Mouse (Mus musculus): Measurements from ENCODE around the gene Abca1. TPM values are rescaled to one million over a fixed set of nuclear protein-coding genes. Genes with fewer than 3 reads are reported as not detected.

The Abca1 gene
- polyA plus RNA-seq, 1 experiment from 2014 or later: 2.3 TPM

DNA sequence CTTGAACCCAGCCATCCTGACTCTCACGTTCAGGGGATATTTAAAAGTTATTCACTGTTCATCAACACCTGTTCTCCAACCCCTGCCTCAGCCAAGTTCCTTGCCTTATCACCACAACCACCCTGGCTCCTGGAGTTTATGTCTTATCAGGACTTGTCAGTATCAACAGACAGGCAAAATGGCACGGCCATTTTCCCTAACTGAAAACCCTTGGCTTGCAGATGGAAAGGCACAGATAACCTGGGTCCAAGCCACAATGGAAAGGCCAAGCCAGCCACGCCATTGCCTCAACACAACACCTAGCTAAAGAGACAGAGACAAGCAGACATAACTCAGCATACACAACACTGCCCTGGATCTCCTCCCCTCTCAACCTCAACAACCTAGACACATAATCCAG is 38.6 kb downstream of the Abca1 start:
- no peak overlapping the region for H3K4me2 ChIP-seq (ENCODE audit: low read depth, low read length)
- WGBS: 83% methylated on average over 3 of the region's 3 CpGs
- no peak overlapping the region for H3K4me3 ChIP-seq (ENCODE audit: low read length)
- H3K9ac ChIP-seq (ENCODE audit: low read depth, low read length): no peak overlapping the region
- no peaks in the 10 kb centered on the region for H3K27me3 ChIP-seq (replicated peaks; ENCODE audit: control insufficient read depth, insufficient read depth, low read length)
- H3K4me1 ChIP-seq (ENCODE audit: control insufficient read depth, insufficient read depth, low read length): peaks cover 5% of the 10 kb centered on the region; the same call in 1 of the 2 replicates
- no peak overlapping the region for H3K27ac ChIP-seq (ENCODE audit: low read length)
- no peaks in the 10 kb centered on the region for H3K9me3 ChIP-seq (ENCODE audit: control insufficient read depth, low read length)
- no peaks in the 10 kb centered on the region; the same call in 1 of the 2 replicates for H3K36me3 ChIP-seq (ENCODE audit: control insufficient read depth, insufficient read depth, low read length)
- no peak for ATAC-seq

DNA sequence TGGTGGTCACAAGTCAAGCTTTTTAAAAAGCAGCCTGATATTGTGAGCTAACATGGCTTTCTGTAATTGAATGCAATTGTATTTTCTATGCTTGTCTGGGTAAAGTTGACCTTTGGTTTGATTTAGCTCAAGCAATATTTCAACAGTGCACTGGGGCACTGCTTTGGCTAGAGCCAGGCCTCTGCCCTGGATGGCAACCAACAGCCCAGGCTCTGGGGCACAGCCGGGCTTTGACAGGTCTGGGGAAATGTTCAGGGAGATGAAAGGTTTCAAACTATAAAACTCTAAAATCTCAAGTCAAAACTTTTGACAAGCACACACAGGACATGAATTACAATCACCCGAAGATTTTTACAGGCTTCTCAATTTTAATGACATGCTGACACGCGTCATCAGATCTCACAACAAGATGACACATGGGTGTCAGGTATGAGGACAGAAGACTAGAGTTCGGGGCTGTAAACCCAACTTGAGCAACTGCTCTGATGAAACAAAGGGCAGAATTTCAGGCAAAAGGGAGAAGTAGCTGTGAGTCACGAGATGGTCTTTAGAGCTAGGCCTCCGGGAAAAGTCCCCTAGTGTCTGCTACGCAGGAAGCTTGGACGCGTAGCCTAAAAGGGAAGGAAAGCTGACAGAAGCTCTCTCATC is 39.5 kb downstream of the Abca1 start:
- no peaks in the 10 kb centered on the region; the same call in 1 of the 2 replicates for H3K36me3 ChIP-seq (ENCODE audit: control insufficient read depth, insufficient read depth, low read length)
- H3K27ac ChIP-seq (ENCODE audit: low read length): no peak overlapping the region
- H3K4me1 ChIP-seq (ENCODE audit: control insufficient read depth, insufficient read depth, low read length): peaks cover 7% of the 10 kb centered on the region; the same call in 1 of the 2 replicates
- no peak overlapping the region for H3K4me2 ChIP-seq (ENCODE audit: low read depth, low read length)
- WGBS: 88% methylated on average over 10 of the region's 10 CpGs
- H3K9me3 ChIP-seq (ENCODE audit: control insufficient read depth, low read length): no peaks in the 10 kb centered on the region
- H3K4me3 ChIP-seq (ENCODE audit: low read length): no peak overlapping the region
- ATAC-seq: no peak
- no peaks in the 10 kb centered on the region for H3K27me3 ChIP-seq (replicated peaks; ENCODE audit: control insufficient read depth, insufficient read depth, low read length)
- H3K9ac ChIP-seq (ENCODE audit: low read depth, low read length): no peak overlapping the region

DNA sequence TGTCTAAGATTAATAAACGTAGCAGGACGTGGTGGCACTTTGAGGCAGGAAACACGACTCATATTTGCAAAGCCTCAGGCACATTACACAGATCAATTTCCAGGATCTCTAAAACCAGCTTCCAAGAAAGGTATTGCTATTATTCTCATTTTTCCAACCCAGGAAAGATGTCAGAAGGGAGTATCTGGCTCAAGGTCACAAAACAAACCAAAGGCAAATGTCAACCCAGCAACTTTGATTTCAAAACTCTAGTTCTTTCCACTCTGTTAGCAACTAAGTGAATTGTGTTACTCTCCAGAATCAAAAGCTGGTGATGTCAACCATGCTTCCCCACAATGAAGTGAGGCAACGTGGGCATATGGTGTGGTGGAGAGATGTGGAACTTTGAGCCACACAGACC is 41.1 kb downstream of the Abca1 start:
- Histone ChIP-seq H3K36me3 (ENCODE audit: control insufficient read depth, insufficient read depth, low read length) (no peaks in the 10 kb centered on the region; the same call in 1 of the 2 replicates), H3K9me3 (ENCODE audit: control insufficient read depth, low read length) (no peaks in the 10 kb centered on the region), H3K9ac (ENCODE audit: low read depth, low read length) (no peak overlapping the region), H3K4me3 (ENCODE audit: low read length) (no peak overlapping the region), H3K27me3 (replicated peaks; ENCODE audit: control insufficient read depth, insufficient read depth, low read length) (no peaks in the 10 kb centered on the region), H3K4me2 (ENCODE audit: low read depth, low read length) (no peak overlapping the region), H3K4me1 (ENCODE audit: control insufficient read depth, insufficient read depth, low read length) (peaks cover 7% of the 10 kb centered on the region; the same call in 1 of the 2 replicates), H3K27ac (ENCODE audit: low read length) (no peak overlapping the region)
- 60% methylated on average over 4 of the region's 4 CpGs for WGBS
- ATAC-seq: no peak

DNA sequence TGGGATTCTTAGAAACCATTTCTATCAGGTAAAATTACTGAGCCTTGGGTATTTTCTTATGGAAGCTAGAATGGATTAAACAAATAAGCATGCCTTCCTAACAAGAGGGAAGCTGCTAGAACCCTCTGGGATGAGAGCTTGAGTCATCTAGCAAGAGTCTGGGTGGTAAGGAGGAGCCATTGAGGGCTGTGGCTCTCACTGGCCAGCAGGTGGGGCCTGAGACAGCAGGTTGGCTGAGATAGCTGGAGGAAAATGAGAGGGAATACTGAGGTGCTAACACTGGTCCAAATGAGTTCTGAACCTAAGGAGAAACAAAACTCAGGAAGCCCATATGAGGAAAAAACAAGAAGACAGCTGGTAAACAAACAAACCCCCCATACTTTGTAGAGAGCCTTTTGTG is 42.1 kb downstream of the Abca1 start:
- Histone ChIP-seq H3K4me2 (ENCODE audit: low read depth, low read length) (no peak overlapping the region), H3K9ac (ENCODE audit: low read depth, low read length) (no peak overlapping the region), H3K4me1 (ENCODE audit: control insufficient read depth, insufficient read depth, low read length) (peaks cover 7% of the 10 kb centered on the region; the same call in 1 of the 2 replicates), H3K9me3 (ENCODE audit: control insufficient read depth, low read length) (no peaks in the 10 kb centered on the region), H3K27ac (ENCODE audit: low read length) (no peak overlapping the region), H3K27me3 (replicated peaks; ENCODE audit: control insufficient read depth, insufficient read depth, low read length) (no peaks in the 10 kb centered on the region), H3K36me3 (ENCODE audit: control insufficient read depth, insufficient read depth, low read length) (no peaks in the 10 kb centered on the region; the same call in 1 of the 2 replicates), H3K4me3 (ENCODE audit: low read length) (no peak overlapping the region)
- ATAC-seq: no peak

DNA sequence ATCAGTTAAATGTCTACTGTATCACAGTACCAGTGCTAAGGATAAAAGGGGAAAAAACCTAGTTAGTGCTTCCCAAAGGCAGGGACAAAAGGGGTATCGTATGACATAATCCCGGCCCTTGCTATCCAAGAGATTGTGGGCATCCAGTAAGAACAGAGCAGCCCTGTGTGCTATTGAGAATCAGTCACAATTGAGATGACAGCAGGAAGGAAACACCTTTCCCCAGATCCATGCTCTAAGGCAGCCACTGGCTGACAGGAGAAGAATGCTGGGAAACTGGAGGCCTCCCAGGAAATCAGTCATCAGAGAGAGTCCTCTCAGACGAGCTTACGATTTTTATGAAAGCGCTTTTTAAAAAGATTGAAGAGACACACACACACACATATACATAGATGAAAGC is 42.6 kb downstream of the Abca1 start:
- WGBS: 63% methylated on average over 5 of the region's 5 CpGs
- no peaks in the 10 kb centered on the region for H3K27me3 ChIP-seq (replicated peaks; ENCODE audit: control insufficient read depth, insufficient read depth, low read length)
- H3K4me3 ChIP-seq (ENCODE audit: low read length): no peak overlapping the region
- peaks cover 7% of the 10 kb centered on the region; the same call in 1 of the 2 replicates for H3K4me1 ChIP-seq (ENCODE audit: control insufficient read depth, insufficient read depth, low read length)
- no peak overlapping the region for H3K4me2 ChIP-seq (ENCODE audit: low read depth, low read length)
- no peaks in the 10 kb centered on the region; the same call in 1 of the 2 replicates for H3K36me3 ChIP-seq (ENCODE audit: control insufficient read depth, insufficient read depth, low read length)
- H3K27ac ChIP-seq (ENCODE audit: low read length): no peak overlapping the region
- no peak overlapping the region for H3K9ac ChIP-seq (ENCODE audit: low read depth, low read length)
- ATAC-seq: no peak
- no peaks in the 10 kb centered on the region for H3K9me3 ChIP-seq (ENCODE audit: control insufficient read depth, low read length)

DNA sequence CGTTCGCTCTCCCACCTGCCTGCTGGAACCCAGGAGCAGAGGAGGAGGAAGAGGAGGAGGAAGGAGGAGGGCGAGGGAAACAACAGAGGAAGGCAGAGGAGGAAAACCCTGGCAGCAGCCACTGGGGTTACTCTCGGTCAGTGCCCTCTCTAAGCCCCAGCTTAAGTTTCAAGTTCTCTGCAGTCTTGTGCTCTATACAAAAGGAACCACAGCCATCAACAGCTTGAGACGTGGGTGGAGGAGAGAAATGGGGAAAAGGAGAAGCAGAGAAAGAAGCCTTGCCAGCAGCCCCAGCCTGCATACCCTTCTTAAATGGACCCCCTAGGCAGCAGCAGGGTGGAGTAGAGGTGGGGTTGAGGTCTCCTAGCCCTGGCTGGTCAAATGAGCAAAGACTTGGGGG is 43.8 kb downstream of the Abca1 start:
- WGBS: 36% methylated on average over 3 of the region's 5 CpGs
- Histone ChIP-seq H3K36me3 (ENCODE audit: control insufficient read depth, insufficient read depth, low read length) (no peaks in the 10 kb centered on the region; the same call in 1 of the 2 replicates), H3K9ac (ENCODE audit: low read depth, low read length) (no peak overlapping the region), H3K4me1 (ENCODE audit: control insufficient read depth, insufficient read depth, low read length) (0 out of 2 replicates have a peak, but pooled peaks cover 2% of the 10 kb centered on the region), H3K27me3 (replicated peaks; ENCODE audit: control insufficient read depth, insufficient read depth, low read length) (no peaks in the 10 kb centered on the region), H3K4me2 (ENCODE audit: low read depth, low read length) (no peak overlapping the region), H3K4me3 (ENCODE audit: low read length) (no peak overlapping the region), H3K9me3 (ENCODE audit: control insufficient read depth, low read length) (no peaks in the 10 kb centered on the region), H3K27ac (ENCODE audit: low read length) (no peak overlapping the region)
- no peak for ATAC-seq

DNA sequence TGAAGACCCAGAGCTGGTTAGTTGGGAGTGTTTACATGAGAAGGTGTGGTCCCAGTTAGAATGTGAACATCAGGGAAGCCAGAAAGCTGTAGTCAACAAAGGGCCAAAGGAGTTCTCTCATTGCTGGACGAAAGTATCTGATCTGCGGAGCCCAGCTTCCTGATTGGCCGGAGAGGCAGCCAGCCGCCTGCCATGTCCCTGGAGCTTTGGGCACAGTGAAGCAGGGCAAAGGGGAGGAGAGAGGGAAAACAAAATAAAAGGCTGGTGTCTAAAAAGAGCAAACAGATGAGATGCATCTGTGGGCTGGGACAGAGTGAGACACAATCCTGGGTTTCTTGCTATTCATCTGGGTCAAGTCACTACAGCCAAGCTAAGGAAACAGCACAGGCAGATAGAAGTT is 44.3 kb downstream of the Abca1 start:
- H3K4me1 ChIP-seq (ENCODE audit: control insufficient read depth, insufficient read depth, low read length): 0 out of 2 replicates have a peak, but pooled peaks cover 2% of the 10 kb centered on the region
- no peak overlapping the region for H3K4me3 ChIP-seq (ENCODE audit: low read length)
- no peak overlapping the region for H3K27ac ChIP-seq (ENCODE audit: low read length)
- no peaks in the 10 kb centered on the region for H3K36me3 ChIP-seq (ENCODE audit: control insufficient read depth, insufficient read depth, low read length)
- H3K9me3 ChIP-seq (ENCODE audit: control insufficient read depth, low read length): no peaks in the 10 kb centered on the region
- H3K27me3 ChIP-seq (replicated peaks; ENCODE audit: control insufficient read depth, insufficient read depth, low read length): no peaks in the 10 kb centered on the region
- no peak overlapping the region for H3K4me2 ChIP-seq (ENCODE audit: low read depth, low read length)
- 60% methylated on average over 4 of the region's 4 CpGs for WGBS
- no peak overlapping the region for H3K9ac ChIP-seq (ENCODE audit: low read depth, low read length)
- 0 out of 2 replicates have a peak, but pooled peaks have one; percentile 30 for ATAC-seq

DNA sequence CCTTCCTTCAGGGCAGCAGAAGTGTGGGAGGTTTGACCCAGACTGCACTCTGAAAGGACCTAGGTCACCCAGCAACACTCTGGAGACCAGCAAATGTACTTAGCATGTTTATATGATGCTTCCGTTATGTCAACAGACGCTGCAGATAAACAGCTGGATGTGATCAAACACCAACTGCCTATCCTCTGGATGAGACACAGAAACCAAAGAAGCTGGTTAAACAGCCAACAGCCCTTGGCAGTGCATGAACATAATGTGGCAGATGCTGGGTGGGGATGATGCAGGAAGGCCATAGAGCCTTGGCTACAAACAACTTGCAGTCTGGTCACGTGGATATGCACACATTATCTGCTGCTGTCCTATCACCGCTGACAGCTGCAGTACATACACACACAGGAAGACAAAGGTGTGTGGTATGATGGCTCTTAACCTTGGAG is 47.8 kb downstream of the Abca1 start:
- Histone ChIP-seq H3K4me1 (ENCODE audit: control insufficient read depth, insufficient read depth, low read length) (0 out of 2 replicates have a peak, but pooled peaks cover 2% of the 10 kb centered on the region), H3K4me2 (ENCODE audit: low read depth, low read length) (no peak overlapping the region), H3K36me3 (ENCODE audit: control insufficient read depth, insufficient read depth, low read length) (no peaks in the 10 kb centered on the region), H3K9me3 (ENCODE audit: control insufficient read depth, low read length) (no peaks in the 10 kb centered on the region), H3K4me3 (ENCODE audit: low read length) (no peak overlapping the region), H3K27me3 (replicated peaks; ENCODE audit: control insufficient read depth, insufficient read depth, low read length) (no peaks in the 10 kb centered on the region), H3K27ac (ENCODE audit: low read length) (no peak overlapping the region), H3K9ac (ENCODE audit: low read depth, low read length) (no peak overlapping the region)
- WGBS: 52% methylated on average over 4 of the region's 4 CpGs
- ATAC-seq: peak; percentile 73

DNA sequence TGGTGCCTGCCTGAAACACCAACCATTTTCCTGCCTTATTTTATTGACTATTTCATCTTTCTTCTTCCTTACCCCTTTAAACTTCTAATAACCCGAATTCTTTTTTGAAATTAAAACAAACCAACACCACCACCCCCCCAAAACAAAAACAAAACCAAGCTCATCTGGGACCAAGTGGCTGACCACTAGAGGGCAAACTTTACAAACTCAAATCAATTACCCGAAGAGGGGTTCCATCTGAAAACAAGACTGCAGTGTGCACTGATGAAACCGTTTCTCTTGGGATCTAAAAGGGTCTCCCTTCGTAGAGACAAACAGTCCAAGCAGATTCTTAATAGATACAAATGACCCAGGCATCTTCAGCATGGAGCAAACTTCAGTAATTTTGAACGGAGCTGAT is 49.3 kb downstream of the Abca1 start:
- no peaks in the 10 kb centered on the region for H3K9me3 ChIP-seq (ENCODE audit: control insufficient read depth, low read length)
- no peak overlapping the region for H3K27ac ChIP-seq (ENCODE audit: low read length)
- no peak overlapping the region for H3K4me3 ChIP-seq (ENCODE audit: low read length)
- no peaks in the 10 kb centered on the region for H3K4me1 ChIP-seq (ENCODE audit: control insufficient read depth, insufficient read depth, low read length)
- no peaks in the 10 kb centered on the region for H3K36me3 ChIP-seq (ENCODE audit: control insufficient read depth, insufficient read depth, low read length)
- H3K27me3 ChIP-seq (replicated peaks; ENCODE audit: control insufficient read depth, insufficient read depth, low read length): no peaks in the 10 kb centered on the region
- no peak overlapping the region for H3K9ac ChIP-seq (ENCODE audit: low read depth, low read length)
- ATAC-seq: no peak
- no peak overlapping the region for H3K4me2 ChIP-seq (ENCODE audit: low read depth, low read length)
- WGBS: 27% methylated on average over 5 of the region's 5 CpGs
